Mouse (Mus musculus) forebrain, embryonic 12.5 days (tissue): ENCODE measurements at regions not wholly inside any gene's neighbourhood (a gene's known extent, or its start where the extent isn't known, plus 50 kb on each side); places are given as distances from the start of the nearest gene placed in this dataset.

ENCODE experiments used
- ATAC-seq: fragments of 200-750 bp; cut with Nextera tagmentation; 2 replicates; pipeline ENCODE4 v1.8.0; 2017; ENCODE audit warnings: moderate TSS enrichment; ENCODE audit not compliant: low FRiP score
- H3K27ac ChIP-seq: fragments of 300-500 bp; sonication (generic); 2 replicates; pipeline ENCODE4 v1.5.1; 2016; ENCODE audit warnings: mild to moderate bottlenecking
- H3K27me3 ChIP-seq: fragments of 300-500 bp; sonication (generic); 2 replicates; pipeline ENCODE4 v1.6.1; 2016; ENCODE audit warnings: mild to moderate bottlenecking
- H3K36me3 ChIP-seq: fragments of 300-500 bp; sonication (generic); replicated peaks from 2 replicates; pipeline ENCODE4 v1.6.1; 2016; ENCODE audit warnings: mild to moderate bottlenecking
- H3K4me1 ChIP-seq: fragments of 300-500 bp; sonication (generic); 2 replicates; pipeline ENCODE4 v1.6.1; 2016
- H3K4me2 ChIP-seq: fragments of 300-500 bp; sonication (generic); 2 replicates; pipeline ENCODE4 v1.6.1; 2016; ENCODE audit warnings: mild to moderate bottlenecking, moderate library complexity
- H3K4me3 ChIP-seq: fragments of 300-500 bp; sonication (generic); replicated peaks from 2 replicates; pipeline ENCODE4 v1.5.1; 2016; ENCODE audit warnings: mild to moderate bottlenecking
- H3K9ac ChIP-seq: fragments of 300-500 bp; sonication (generic); 2 replicates; pipeline ENCODE4 v1.6.1; 2016; ENCODE audit warnings: mild to moderate bottlenecking
- H3K9me3 ChIP-seq: fragments of 300-500 bp; sonication (generic); 2 replicates; pipeline ENCODE4 v1.6.1; 2016
- WGBS: fragments of 180-500 bp; shearing (Covaris S2); methylation state at CpG from one replicate; pipeline ENCODE4 v1.1.7; 2016; 5-methylcytosine and 5-hydroxymethylcytosine counted together

DNA sequence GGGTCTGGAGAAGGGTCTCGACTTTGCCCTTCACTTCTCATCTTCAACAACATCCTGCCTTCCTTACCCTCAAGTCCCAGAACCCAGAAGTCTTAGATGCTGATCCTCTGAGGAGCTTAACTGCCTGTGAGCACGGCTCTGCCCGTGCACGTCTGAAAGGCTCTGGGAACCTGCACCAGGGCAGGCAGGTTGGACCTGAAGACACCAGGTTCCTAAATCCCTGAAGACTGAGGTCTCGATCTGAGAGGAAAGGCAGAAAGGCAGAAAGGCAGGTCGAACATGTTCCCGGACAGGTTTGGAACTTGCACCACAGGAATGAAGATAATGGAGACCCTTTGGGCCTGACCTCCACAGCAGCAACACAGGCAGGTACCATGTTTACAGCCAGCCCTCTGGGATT lies 193.7 kb upstream of the Afdn start:
- H3K9ac ChIP-seq = no peak overlapping the region
- no peak overlapping the region for H3K4me3 ChIP-seq
- no peaks in the 10 kb centered on the region for H3K9me3 ChIP-seq
- no peak overlapping the region for H3K4me2 ChIP-seq
- H3K36me3 ChIP-seq = no peaks in the 10 kb centered on the region
- no peak for ATAC-seq
- no peaks in the 10 kb centered on the region for H3K27me3 ChIP-seq
- 85% methylated on average over 7 of the region's 7 CpGs for WGBS
- H3K4me1 ChIP-seq = no peaks in the 10 kb centered on the region
- no peak overlapping the region for H3K27ac ChIP-seq

DNA sequence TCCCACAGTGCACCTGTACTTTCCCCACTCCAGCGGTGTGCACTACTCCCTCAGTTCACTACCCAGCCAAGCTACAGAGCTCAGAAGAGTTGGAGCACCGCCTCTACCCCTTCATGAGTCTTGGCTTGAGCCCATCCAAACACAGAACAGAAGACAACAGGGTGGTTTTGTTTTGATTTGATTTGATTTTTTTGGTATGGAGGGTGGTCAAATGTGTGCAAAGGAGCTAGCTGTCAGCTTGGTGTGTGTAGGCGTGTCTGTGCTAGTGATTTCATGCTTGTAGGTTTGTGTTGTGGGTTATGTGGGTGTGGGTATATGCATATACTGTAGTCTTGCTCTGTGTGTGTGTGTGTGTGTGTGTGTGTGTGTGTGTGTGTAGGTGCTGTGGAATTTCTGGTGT lies 193.2 kb upstream of the Afdn start:
- 81% methylated on average over 3 of the region's 3 CpGs for WGBS
- H3K27ac ChIP-seq = no peak overlapping the region
- H3K9ac ChIP-seq = no peak overlapping the region
- no peaks in the 10 kb centered on the region for H3K9me3 ChIP-seq
- peaks cover 2% of the 10 kb centered on the region; the same call in 1 of the 2 replicates for H3K4me1 ChIP-seq
- H3K4me3 ChIP-seq = no peak overlapping the region
- H3K36me3 ChIP-seq = no peaks in the 10 kb centered on the region
- H3K4me2 ChIP-seq = no peak overlapping the region
- no peak for ATAC-seq
- H3K27me3 ChIP-seq = no peaks in the 10 kb centered on the region

DNA sequence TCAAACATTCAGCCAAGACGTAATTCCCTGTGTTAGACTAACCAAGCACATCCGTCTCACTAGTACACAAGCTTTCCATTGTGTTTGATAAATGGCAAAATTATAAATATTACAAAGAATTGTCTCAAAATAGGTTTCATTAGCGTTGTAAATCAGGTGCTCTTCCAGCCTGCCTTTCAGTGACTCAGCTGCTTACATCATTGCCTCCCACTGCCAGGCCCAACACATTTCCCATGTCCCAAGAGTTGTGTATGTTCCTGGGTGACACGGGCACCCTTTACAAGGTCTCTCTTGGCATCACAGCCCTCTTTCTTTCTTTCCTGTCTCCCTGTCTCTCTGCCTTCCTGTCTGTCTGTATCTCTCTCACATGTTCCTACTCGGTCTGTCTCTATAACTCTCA lies 189.5 kb upstream of the Afdn start:
- H3K36me3 ChIP-seq = no peaks in the 10 kb centered on the region
- H3K9me3 ChIP-seq = no peaks in the 10 kb centered on the region
- no peak overlapping the region for H3K4me3 ChIP-seq
- ATAC-seq = no peak
- H3K4me1 ChIP-seq = peaks cover 29% of the 10 kb centered on the region
- H3K9ac ChIP-seq = no peak overlapping the region
- 78% methylated on average over 5 of the region's 5 CpGs for WGBS
- H3K27me3 ChIP-seq = no peaks in the 10 kb centered on the region
- no peak overlapping the region for H3K4me2 ChIP-seq
- no peak overlapping the region for H3K27ac ChIP-seq

DNA sequence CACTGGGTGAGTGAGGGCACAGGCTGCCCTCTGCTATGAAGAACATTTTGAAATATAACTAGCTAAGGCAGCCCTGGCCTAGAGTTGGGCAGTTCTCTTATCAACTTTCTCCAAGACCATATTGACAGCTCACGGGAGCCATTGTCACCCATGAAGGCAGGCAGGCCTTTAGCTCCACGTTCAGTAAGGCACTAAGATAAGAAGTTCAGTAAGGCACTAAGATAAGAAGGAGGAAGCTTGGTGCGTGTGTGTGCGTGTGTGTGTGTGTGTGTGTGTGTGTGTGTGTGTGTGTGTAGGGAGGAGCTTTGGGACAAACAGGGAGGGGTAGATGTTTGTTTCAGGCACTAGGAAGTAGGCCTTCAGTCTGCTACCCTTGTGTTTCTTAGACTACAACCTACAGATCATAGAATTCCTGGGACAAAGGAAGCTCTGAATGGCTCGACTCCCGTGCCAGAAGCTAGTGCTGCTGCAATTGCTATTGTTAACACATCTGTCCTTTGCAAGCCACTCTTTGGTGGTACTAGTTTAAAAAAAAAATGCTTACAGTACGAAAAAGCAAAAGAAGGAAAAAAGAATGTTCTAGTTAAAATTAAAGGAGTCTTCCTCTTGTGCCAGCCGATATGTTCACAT lies 188.0 kb upstream of the Afdn start:
- peaks cover 29% of the 10 kb centered on the region for H3K4me1 ChIP-seq
- no peak overlapping the region for H3K4me2 ChIP-seq
- H3K9me3 ChIP-seq = no peaks in the 10 kb centered on the region
- no peak for ATAC-seq
- H3K36me3 ChIP-seq = no peaks in the 10 kb centered on the region
- peak overlapping the region; percentile 78 for H3K27ac ChIP-seq
- 54% methylated on average over 8 of the region's 8 CpGs for WGBS
- H3K4me3 ChIP-seq = no peak overlapping the region
- H3K27me3 ChIP-seq = no peaks in the 10 kb centered on the region
- H3K9ac ChIP-seq = no peak overlapping the region

DNA sequence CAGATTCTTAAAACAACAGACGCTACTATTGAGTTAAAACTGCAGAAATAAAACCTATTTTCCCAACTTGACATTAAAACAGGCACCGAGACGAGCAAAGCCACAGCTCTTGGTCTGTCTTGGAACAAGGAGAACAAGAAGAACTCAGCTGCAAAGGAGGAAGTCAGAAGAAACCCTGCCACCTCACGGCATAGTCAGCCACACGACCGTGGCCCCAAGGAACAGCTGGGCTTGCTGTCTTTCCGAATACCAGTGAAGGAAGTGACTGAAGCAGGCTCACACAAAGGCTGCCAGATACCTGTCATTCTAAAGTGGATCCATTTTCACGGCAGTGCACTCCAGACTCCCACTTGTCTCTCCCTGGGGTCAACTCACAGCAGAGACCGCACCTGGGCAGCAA lies 187.3 kb upstream of the Afdn start:
- H3K4me1 ChIP-seq = peaks cover 29% of the 10 kb centered on the region
- no peaks in the 10 kb centered on the region for H3K36me3 ChIP-seq
- no peak for ATAC-seq
- H3K27me3 ChIP-seq = no peaks in the 10 kb centered on the region
- peak overlapping the region; percentile 78 for H3K27ac ChIP-seq
- no peaks in the 10 kb centered on the region for H3K9me3 ChIP-seq
- no peak overlapping the region for H3K4me2 ChIP-seq
- no peak overlapping the region for H3K9ac ChIP-seq
- 74% methylated on average over 9 of the region's 9 CpGs for WGBS
- H3K4me3 ChIP-seq = no peak overlapping the region

DNA sequence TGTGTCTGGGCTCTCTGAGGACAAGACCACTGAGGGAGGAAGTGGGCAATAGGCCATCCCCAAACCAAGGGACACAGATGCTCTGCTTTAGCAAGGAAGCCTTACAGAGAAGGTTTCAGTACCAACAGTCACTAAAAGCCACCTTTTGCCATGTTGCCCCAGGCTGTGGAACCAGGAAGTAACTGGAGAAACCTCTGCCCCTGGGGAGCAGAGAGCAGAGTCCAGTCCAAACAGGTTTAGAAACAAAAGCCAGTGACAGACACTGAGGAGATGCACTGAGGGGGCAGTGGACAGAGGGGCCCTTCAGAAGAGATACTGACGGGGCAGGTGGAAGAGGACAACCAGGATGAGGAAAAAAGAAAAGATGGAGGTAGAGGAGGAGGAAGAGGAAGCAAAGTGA lies 186.2 kb upstream of the Afdn start:
- WGBS = 67% methylated on average over 1 of the region's 1 CpGs
- Histone ChIP-seq H3K27ac (peak overlapping the region; percentile 84), H3K9ac (no peak overlapping the region), H3K4me3 (no peak overlapping the region), H3K4me1 (peaks cover 29% of the 10 kb centered on the region), H3K9me3 (no peaks in the 10 kb centered on the region), H3K4me2 (no peak overlapping the region), H3K36me3 (no peaks in the 10 kb centered on the region), H3K27me3 (no peaks in the 10 kb centered on the region)
- ATAC-seq = no peak

DNA sequence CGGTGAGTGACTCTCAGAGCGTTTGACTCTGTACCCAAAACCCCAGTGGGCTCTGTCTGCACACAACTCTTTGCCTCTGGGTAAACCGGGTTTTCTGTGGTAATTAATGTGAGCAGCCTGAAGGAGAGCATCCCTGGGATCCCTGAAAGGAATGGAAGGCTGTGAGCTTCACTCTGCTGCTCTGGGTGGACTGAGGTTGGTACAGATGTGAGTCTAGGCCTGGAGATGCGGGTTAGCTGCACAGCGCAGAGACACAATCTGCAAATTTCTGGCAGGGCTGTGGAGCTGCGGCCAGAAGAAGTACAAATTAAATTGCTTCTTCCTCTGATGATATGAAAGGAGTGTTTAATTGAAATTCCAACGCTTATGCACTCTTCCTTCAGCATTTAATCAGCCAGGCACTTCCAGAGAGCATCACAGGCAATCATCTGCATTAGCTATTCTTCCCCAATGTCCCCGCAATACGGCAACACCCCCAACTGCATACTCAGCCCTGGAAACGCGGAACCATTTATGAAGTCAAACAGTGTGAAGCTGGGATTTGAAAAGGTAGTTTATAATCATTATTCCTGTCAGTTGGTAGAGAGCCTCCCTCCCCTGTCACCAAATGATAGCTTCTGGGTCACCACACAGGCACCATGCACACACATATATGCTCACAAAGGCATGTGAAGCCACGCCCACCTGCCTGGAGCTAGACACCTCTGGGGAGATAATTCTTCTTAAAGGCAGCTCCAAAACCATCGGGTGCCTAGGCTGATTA lies 185.5 kb upstream of the Afdn start:
- no peak overlapping the region for H3K4me3 ChIP-seq
- H3K27me3 ChIP-seq = no peaks in the 10 kb centered on the region
- H3K9me3 ChIP-seq = no peaks in the 10 kb centered on the region
- H3K27ac ChIP-seq = peak overlapping the region; percentile 84
- H3K36me3 ChIP-seq = no peaks in the 10 kb centered on the region
- no peak overlapping the region for H3K9ac ChIP-seq
- WGBS = 54% methylated on average over 13 of the region's 13 CpGs
- no peak overlapping the region for H3K4me2 ChIP-seq
- ATAC-seq = peak; percentile 72
- H3K4me1 ChIP-seq = peaks cover 29% of the 10 kb centered on the region

DNA sequence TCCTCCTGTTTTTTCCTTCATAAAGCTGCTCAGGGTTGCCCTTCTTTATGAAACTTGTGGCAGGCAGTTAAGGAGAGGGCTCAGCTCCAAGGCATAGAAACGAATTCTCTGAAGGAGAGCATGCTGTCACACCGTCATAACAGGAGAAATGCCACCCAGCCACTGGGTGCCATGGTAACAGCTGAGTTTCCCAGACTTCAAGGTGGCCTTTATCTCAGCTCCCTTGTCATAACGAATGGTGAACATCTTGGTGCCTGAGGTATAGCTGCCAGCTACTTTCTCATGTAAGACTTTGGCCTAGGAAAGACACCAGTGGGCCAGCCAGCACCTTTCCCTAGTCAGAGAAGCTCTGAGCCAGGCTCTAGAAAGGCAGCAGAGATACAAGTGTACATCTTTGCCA lies 182.5 kb upstream of the Afdn start:
- ATAC-seq = no peak
- Histone ChIP-seq H3K4me3 (no peak overlapping the region), H3K4me2 (no peak overlapping the region), H3K9me3 (no peaks in the 10 kb centered on the region), H3K4me1 (peaks cover 36% of the 10 kb centered on the region), H3K27me3 (no peaks in the 10 kb centered on the region), H3K36me3 (no peaks in the 10 kb centered on the region), H3K27ac (no peak overlapping the region), H3K9ac (no peak overlapping the region)
- WGBS = 55% methylated on average over 3 of the region's 3 CpGs

DNA sequence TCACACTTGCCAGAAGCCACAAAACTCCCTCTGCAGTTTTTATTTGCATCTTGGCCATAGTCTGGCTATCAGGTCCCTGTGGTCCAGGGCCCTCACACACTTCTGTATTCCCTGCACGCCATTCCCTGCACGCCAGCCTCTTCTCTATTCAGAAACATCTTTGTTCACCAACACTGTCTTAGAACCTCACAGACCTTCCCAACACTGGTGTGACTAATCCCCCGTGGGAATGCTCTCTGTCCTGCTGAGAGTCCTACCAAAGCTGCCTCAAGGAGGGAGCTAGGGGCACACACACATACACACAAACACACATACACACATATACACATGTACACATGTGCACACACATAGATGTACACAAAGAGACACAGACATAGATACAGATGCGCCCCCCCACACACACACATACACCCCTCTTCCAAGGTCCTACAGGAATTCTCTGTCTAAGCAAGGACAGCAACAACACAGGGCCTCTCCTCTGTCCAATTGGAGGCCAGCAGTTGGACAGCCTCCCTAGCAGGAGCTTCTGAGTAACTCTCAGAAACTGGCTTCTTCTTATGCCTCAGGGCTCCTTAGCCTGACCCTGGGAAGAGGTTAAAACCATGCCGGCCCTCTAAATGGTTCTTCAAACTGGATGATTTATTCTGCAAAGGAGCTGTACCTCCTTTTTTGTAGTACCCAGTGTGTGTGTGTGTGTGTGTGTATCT lies 179.0 kb upstream of the Afdn start:
- Histone ChIP-seq H3K4me3 (no peak overlapping the region), H3K9ac (no peak overlapping the region), H3K27me3 (no peaks in the 10 kb centered on the region), H3K36me3 (no peaks in the 10 kb centered on the region), H3K4me2 (no peak overlapping the region), H3K27ac (no peak overlapping the region), H3K4me1 (peaks cover 27% of the 10 kb centered on the region), H3K9me3 (no peaks in the 10 kb centered on the region)
- 68% methylated on average over 5 of the region's 5 CpGs for WGBS
- ATAC-seq = no peak

DNA sequence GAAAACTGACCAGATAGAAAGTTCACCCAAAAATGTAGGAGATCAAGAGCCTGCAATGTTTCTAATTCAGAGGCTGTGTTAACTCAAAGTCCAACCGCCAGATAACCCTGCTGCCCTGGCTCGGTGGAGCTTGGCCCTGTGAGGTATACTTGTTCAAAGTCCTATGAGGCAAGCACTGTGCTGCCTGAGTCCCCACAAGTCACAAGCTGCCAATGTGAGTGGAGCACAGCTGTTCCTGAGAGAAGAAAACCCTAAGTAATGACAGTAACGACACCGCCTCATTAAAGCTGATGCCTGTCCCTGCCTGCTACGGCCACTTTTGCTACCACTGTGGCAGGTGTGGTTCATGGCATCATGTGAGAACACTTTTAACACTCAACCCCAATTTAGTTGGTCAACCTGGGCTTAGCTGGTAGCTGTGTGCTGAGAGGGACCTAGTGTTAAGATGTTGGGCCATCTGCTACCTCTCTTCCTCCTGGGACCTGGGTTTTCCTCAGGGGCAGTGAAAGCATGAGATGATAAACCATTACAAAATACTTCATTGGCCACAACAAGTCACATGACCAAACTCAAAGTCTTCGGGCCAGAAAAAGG lies 178.2 kb upstream of the Afdn start:
- peak; percentile 31; the same call in 1 of the 2 replicates for ATAC-seq
- H3K27me3 ChIP-seq = no peaks in the 10 kb centered on the region
- H3K9ac ChIP-seq = no peak overlapping the region
- peak overlapping the region; percentile 75 for H3K27ac ChIP-seq
- H3K4me1 ChIP-seq = peaks cover 27% of the 10 kb centered on the region
- 79% methylated on average over 6 of the region's 6 CpGs for WGBS
- H3K36me3 ChIP-seq = no peaks in the 10 kb centered on the region
- H3K4me3 ChIP-seq = no peak overlapping the region
- H3K4me2 ChIP-seq = no peak overlapping the region
- H3K9me3 ChIP-seq = no peaks in the 10 kb centered on the region

DNA sequence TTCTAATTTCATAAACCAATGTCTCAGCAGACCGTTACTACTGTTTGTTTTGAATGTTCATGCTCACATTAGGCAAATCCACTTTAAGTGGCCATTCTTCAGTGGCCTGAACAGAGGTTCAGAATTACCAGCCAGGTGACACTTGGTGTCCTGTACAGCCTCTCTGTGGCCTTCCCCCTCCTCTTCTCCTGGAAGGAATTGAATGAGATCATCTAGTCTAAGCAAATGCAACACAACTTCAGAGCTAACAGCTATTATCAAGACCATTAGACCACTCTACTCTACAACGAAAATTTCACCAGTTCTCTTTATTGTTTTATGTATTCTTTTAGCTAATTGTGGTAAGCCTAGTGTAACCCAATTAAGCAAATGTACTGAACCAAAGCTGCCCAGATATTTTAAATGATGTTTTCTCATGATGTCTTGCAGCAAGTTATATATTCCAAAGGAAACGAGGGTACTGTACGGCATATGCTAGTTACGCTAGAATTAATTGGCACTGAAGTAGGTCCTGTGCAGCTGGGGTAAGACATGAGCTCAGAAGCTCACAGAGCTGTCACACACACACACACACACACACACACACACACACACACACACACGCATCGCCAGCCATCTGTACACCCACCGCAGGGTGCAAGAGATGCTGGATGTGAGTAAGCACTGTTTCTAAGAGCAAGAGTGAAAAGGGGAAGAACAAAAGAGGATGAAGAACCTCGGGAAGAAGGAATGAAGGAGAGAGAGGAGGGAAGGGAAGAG lies 176.7 kb upstream of the Afdn start:
- Histone ChIP-seq H3K4me3 (no peak overlapping the region), H3K4me2 (no peak overlapping the region), H3K9ac (no peak overlapping the region), H3K36me3 (no peaks in the 10 kb centered on the region), H3K4me1 (peaks cover 27% of the 10 kb centered on the region), H3K9me3 (no peaks in the 10 kb centered on the region), H3K27me3 (no peaks in the 10 kb centered on the region), H3K27ac (peak overlapping the region; percentile 75)
- ATAC-seq = peak; percentile 86
- WGBS = 48% methylated on average over 9 of the region's 9 CpGs

DNA sequence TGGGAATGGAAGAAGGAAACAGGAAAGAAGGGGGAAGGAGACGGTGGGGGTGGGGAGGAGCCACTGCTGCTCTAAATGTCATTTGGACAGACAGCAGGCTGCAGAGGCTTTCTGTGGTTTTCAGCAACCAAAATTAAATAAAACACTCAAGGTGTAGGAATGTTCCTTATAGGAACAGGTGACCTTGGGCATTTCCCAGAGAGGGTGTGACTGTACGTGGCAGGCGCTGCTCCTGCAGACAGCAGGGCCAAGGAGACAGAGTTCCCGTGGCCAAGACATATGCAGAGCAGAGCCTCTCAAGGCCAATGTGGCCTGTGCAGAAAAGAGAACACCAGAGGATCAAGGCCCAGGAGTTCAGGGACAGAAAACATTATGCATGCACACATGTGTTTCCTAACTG lies 175.9 kb upstream of the Afdn start:
- H3K4me2 ChIP-seq = no peak overlapping the region
- ATAC-seq = peak; percentile 44; the same call in 1 of the 2 replicates
- no peaks in the 10 kb centered on the region for H3K36me3 ChIP-seq
- no peak overlapping the region for H3K9ac ChIP-seq
- H3K9me3 ChIP-seq = no peaks in the 10 kb centered on the region
- peaks cover 27% of the 10 kb centered on the region for H3K4me1 ChIP-seq
- 79% methylated on average over 4 of the region's 4 CpGs for WGBS
- peak overlapping the region; percentile 75 for H3K27ac ChIP-seq
- H3K27me3 ChIP-seq = no peaks in the 10 kb centered on the region
- H3K4me3 ChIP-seq = no peak overlapping the region
